Mouse (Mus musculus) CD8-positive naive resting alpha-beta T cell, adult 57 days (primary cell): Measurements from ENCODE around the gene Ccdc27. TPM values are rescaled to one million over a fixed set of nuclear protein-coding genes. Genes with fewer than 3 reads are reported as not detected.

ENCODE experiments used
- total RNA-seq: library from RNA; stranded (reverse); gene quantifications from one replicate; pipeline ENCODE4 v1.2.4, GENCODE M21; 2023

The Ccdc27 gene
- not detected for total RNA-seq

GRCm38 (mm10) chr4:154042577-154042976, at the start of gene Ccdc27:
Gene Ccdc27, minus strand, starts transcription at chr4:154042677.

GRCm38 (mm10) chr4:154025641-154026440, 16.6 kb downstream of the Ccdc27 start, which contains the start of gene Smim1:
Gene Smim1, minus strand, starts transcription at chr4:154026230.

GRCm38 (mm10) chr4:154011646-154012089, 30.8 kb downstream of the Ccdc27 start, which contains the start of gene Lrrc47:
Gene Lrrc47, plus strand, starts transcription at chr4:154011731.

Other genes starting within 250 kb of the Ccdc27 start
- 18.5 TPM for gene A430005L14Rik, start 85.4 kb downstream of the Ccdc27 start, total RNA-seq
- 27.2 TPM for gene Dffb, start 67.6 kb downstream of the Ccdc27 start, total RNA-seq
- 14.0 TPM for gene Cep104, start 67.5 kb downstream of the Ccdc27 start, total RNA-seq
- gene Lrrc47, start 30.9 kb downstream of the Ccdc27 start, total RNA-seq: 64.3 TPM
- gene Smim1, start 16.4 kb downstream of the Ccdc27 start, total RNA-seq: not detected
- not detected for gene Trp73, start 97.5 kb upstream of the Ccdc27 start, total RNA-seq
- gene Wrap73, start 99.7 kb upstream of the Ccdc27 start, total RNA-seq: 19.9 TPM
- 162 TPM for gene Tprgl, start 118.0 kb upstream of the Ccdc27 start, total RNA-seq
- not detected for gene Megf6, start 128.1 kb upstream of the Ccdc27 start, total RNA-seq